Mouse (Mus musculus) forebrain, postnatal 0 days (tissue): ENCODE results near the gene Samd13. TPM values are rescaled to one million over a fixed set of nuclear protein-coding genes. Genes with fewer than 3 reads are reported as not detected.

Experiments
- ATAC-seq: fragments of 200-750 bp; cut with Nextera tagmentation; 2 replicates; pipeline ENCODE4 v1.8.0; 2017; ENCODE audit warnings: mild to moderate bottlenecking, moderate library complexity
- DNase-seq: peaks from one replicate; pipeline ENCODE4 v3.0.0-alpha.2; 2015
- H3K27ac ChIP-seq: fragments of 300-500 bp; sonication (generic); 2 replicates; pipeline ENCODE4 v1.5.1; 2014; ENCODE audit warnings: low read depth, mild to moderate bottlenecking, antibody characterized with exemption, low read length, moderate library complexity, mixed read lengths
- H3K27me3 ChIP-seq: fragments of 300-500 bp; sonication (generic); 2 replicates; pipeline ENCODE4 v1.6.1; 2014; ENCODE audit warnings: mild to moderate bottlenecking, low read length, mixed read lengths; ENCODE audit not compliant: insufficient read depth
- H3K36me3 ChIP-seq: fragments of 300-500 bp; sonication (generic); 2 replicates; pipeline ENCODE4 v1.6.1; 2014; ENCODE audit warnings: mild to moderate bottlenecking, moderate library complexity; ENCODE audit not compliant: insufficient read depth
- H3K4me1 ChIP-seq: fragments of 300-500 bp; sonication (generic); 2 replicates; pipeline ENCODE4 v1.6.1; 2014; ENCODE audit warnings: antibody characterized with exemption; ENCODE audit not compliant: insufficient read depth
- H3K4me2 ChIP-seq: fragments of 300-500 bp; sonication (generic); 2 replicates; pipeline ENCODE4 v1.6.1; 2014; ENCODE audit warnings: low read depth, mild to moderate bottlenecking, moderate library complexity
- H3K4me3 ChIP-seq: fragments of 300-500 bp; sonication (generic); 2 replicates; pipeline ENCODE4 v1.5.1; 2014; ENCODE audit warnings: low read depth, low read length, mixed read lengths
- H3K9ac ChIP-seq: fragments of 300-500 bp; sonication (generic); 2 replicates; pipeline ENCODE4 v1.6.1; 2014; ENCODE audit warnings: mild to moderate bottlenecking
- H3K9me3 ChIP-seq: fragments of 300-500 bp; sonication (generic); 2 replicates; pipeline ENCODE4 v1.6.1; 2016; ENCODE audit warnings: low read length
- CTCF ChIP-seq: sonication (generic); IDR thresholded peaks from 2 replicates; pipeline ENCODE4 v1.5.1; 2016; ENCODE audit warnings: antibody characterized with exemption, control low read depth, low read depth
- WGBS: fragments of 180-500 bp; shearing (Covaris S2); extraction: QIAGEN DNeasy Blood & Tissue Kit; methylation state at CpG from one replicate; pipeline ENCODE4 v1.1.7; 2014; 5-methylcytosine and 5-hydroxymethylcytosine counted together
- polyA plus RNA-seq: library from polyadenylated mRNA; unstranded; fragments of >200 nt; fragmentation: Nextera tagmentation; extraction: Ambion mirVana; gene quantifications from 2 replicates; pipeline ENCODE4 v1.2.1, GENCODE M21; 2015
- total RNA-seq: library from RNA; depleted of rRNA; stranded (reverse); fragments of >200 nt; gene quantifications from 2 replicates; pipeline ENCODE4 v1.2.3, GENCODE M21; 2014

Gene Samd13
- total and polyA plus RNA-seq, 2 experiments from 2014 or later = 0.33 to 0.57 TPM

DNA sequence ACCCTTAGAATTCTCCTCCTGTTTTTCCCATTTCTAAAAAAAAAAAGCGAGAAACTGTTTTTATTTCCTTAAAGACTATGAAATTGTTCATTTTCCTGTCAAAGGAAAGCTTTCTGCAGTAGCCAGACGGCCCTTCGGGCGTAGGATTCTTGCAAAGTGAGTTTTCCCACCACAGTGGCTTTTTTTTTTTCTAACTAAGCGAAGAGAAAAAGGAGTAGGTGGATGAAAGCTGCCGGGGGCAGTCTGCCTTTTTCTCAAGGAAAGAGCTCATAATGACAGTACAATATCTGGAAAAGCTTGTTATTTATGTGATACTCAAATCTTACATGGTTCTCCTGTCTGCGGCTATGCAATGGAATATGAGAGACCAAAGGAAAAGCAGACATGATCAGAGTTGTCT lies 25.7 kb upstream of the Samd13 start:
- TF ChIP-seq CTCF = no peak
- Histone ChIP-seq H3K27me3 (no peaks in the 10 kb centered on the region), H3K4me3 (no peak overlapping the region), H3K36me3 (no peaks in the 10 kb centered on the region), H3K9me3 (no peaks in the 10 kb centered on the region), H3K4me1 (peaks cover 4% of the 10 kb centered on the region; the same call in 1 of the 2 replicates), H3K4me2 (no peak overlapping the region), H3K9ac (no peak overlapping the region), H3K27ac (peak overlapping the region; percentile 64; the same call in 1 of the 2 replicates)
- DNase-seq (peak; percentile 35), ATAC-seq (no peak)
- 64% methylated on average over 7 of the region's 7 CpGs for WGBS

DNA sequence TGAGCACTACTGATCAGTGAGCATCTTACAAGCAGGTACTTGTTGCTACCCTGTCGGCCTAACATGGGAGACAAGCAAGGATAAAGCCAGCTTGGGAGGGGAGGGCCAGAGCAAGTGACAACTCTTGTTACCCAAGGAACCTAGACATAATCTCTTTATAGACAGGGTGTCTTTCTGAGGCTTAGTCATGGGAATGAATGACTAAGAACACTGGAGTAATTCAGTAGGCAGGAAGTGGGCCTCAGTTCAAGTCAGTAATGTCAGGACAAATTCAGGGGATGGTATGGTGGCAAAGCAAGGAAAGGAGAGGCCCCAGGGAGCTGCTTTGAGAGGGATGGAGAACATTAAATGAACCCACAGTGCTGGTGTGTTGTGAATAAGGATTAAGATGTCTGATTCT lies 23.7 kb upstream of the Samd13 start:
- TF ChIP-seq CTCF = no peak
- H3K36me3 ChIP-seq = no peaks in the 10 kb centered on the region
- WGBS = 73% methylated on average over 1 of the region's 1 CpGs
- no peak overlapping the region for H3K27ac ChIP-seq
- H3K9ac ChIP-seq = no peak overlapping the region
- ATAC-seq (no peak), DNase-seq (no peak)
- H3K4me2 ChIP-seq = no peak overlapping the region
- peaks cover 4% of the 10 kb centered on the region; the same call in 1 of the 2 replicates for H3K4me1 ChIP-seq
- H3K4me3 ChIP-seq = no peak overlapping the region
- no peaks in the 10 kb centered on the region for H3K27me3 ChIP-seq
- H3K9me3 ChIP-seq = no peaks in the 10 kb centered on the region

DNA sequence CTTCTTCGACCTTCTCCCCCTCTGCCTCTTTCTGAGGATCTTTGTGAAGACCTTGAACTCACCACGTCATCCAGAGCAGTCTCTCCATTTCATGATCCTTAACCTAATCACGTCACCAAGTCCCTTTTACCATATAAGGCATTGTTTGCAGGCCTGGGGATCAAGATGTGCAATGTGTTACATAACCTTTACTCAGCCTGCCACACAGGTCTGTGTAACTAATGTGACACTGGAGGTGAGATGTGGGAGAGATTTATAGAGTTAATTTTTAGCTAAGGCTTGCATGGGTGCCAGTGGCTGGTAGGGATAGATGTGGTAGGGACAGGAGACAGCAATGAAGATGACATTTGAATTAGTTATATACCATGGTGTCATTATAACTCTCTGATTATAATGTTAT lies 23.0 kb upstream of the Samd13 start:
- Histone ChIP-seq H3K36me3 (no peaks in the 10 kb centered on the region), H3K4me3 (no peak overlapping the region), H3K27ac (no peak overlapping the region), H3K9me3 (no peaks in the 10 kb centered on the region), H3K4me1 (peaks cover 4% of the 10 kb centered on the region; the same call in 1 of the 2 replicates), H3K9ac (no peak overlapping the region), H3K27me3 (no peaks in the 10 kb centered on the region), H3K4me2 (no peak overlapping the region)
- WGBS = 83% methylated on average over 3 of the region's 3 CpGs
- TF ChIP-seq CTCF = no peak
- no peak for ATAC-seq
- no peak for DNase-seq

- DNase-seq = no peak
- 86% methylated on average over 4 of the region's 4 CpGs for WGBS
- Histone ChIP-seq H3K4me3 (no peak overlapping the region), H3K36me3 (no peaks in the 10 kb centered on the region), H3K27ac (no peak overlapping the region), H3K27me3 (no peaks in the 10 kb centered on the region), H3K9me3 (no peaks in the 10 kb centered on the region), H3K4me1 (no peaks in the 10 kb centered on the region), H3K9ac (no peak overlapping the region), H3K4me2 (no peak overlapping the region)
- ATAC-seq = no peak
- no peak for TF ChIP-seq CTCF
Observed at GRCm38 (mm10) chr3:146704099-146704498, 18.7 kb upstream of the Samd13 start.

DNA sequence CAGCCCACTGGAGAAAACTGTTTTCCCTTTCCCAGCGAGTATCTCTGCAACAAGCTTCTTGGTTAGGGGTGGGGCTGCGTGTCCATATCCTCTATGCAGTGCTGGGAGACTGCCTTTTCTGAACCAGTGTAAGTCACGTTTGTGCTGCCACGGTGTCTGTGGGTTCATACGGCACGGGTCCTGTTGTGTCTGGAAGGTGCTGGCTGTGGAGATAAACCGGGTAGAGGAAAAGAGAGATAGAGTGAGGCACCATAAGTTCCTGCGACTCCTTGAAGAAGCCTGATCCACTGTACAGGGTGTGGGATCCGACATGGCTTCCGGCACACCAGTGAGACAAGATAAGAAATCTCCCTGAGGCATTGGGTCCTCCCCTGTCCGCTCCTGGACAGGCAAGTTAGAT lies 14.7 kb upstream of the Samd13 start:
- TF ChIP-seq CTCF = no peak
- H3K9me3 ChIP-seq = no peaks in the 10 kb centered on the region
- H3K4me1 ChIP-seq = no peaks in the 10 kb centered on the region
- no peaks in the 10 kb centered on the region for H3K27me3 ChIP-seq
- WGBS = 90% methylated on average over 11 of the region's 11 CpGs
- H3K4me3 ChIP-seq = no peak overlapping the region
- H3K9ac ChIP-seq = no peak overlapping the region
- H3K36me3 ChIP-seq = no peaks in the 10 kb centered on the region
- no peak for ATAC-seq
- H3K27ac ChIP-seq = no peak overlapping the region
- DNase-seq = no peak
- no peak overlapping the region for H3K4me2 ChIP-seq

- no peaks in the 10 kb centered on the region for H3K27me3 ChIP-seq
- no peak for TF ChIP-seq CTCF
- 73% methylated on average over 11 of the region's 11 CpGs for WGBS
- H3K9ac ChIP-seq = no peak overlapping the region
- no peaks in the 10 kb centered on the region for H3K4me1 ChIP-seq
- no peaks in the 10 kb centered on the region for H3K36me3 ChIP-seq
- no peak for DNase-seq
- no peak for ATAC-seq
- H3K27ac ChIP-seq = no peak overlapping the region
- no peak overlapping the region for H3K4me2 ChIP-seq
- H3K4me3 ChIP-seq = no peak overlapping the region
- H3K9me3 ChIP-seq = no peaks in the 10 kb centered on the region
Observed at GRCm38 (mm10) chr3:146698982-146699381, 13.6 kb upstream of the Samd13 start.

DNA sequence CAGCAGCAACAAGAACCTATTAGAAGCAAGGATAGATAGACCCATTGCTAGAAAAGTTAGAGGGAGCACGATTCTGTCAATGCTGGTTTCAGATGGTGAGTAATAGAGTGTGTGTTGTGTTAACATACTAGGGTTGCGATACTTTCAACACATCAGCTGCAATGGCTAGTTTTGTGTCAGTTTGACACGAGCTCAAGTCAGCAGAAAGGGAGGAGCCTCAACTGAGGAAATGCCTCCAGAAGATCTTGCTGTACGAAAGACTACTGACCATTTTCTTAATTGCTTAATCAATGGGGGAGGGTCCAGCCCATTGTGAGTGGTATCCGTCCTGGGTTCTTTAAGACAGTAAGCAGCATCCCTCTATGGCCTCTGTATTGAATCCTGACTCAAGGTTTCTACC lies 7.2 kb upstream of the Samd13 start:
- ATAC-seq = no peak
- no peaks in the 10 kb centered on the region for H3K36me3 ChIP-seq
- H3K4me3 ChIP-seq = no peak overlapping the region
- H3K4me2 ChIP-seq = no peak overlapping the region
- H3K27me3 ChIP-seq = no peaks in the 10 kb centered on the region
- DNase-seq = no peak
- TF ChIP-seq CTCF = no peak
- no peak overlapping the region for H3K9ac ChIP-seq
- H3K9me3 ChIP-seq = no peaks in the 10 kb centered on the region
- no peak overlapping the region for H3K27ac ChIP-seq
- 85% methylated on average over 5 of the region's 5 CpGs for WGBS
- no peaks in the 10 kb centered on the region for H3K4me1 ChIP-seq
